Mouse (Mus musculus): Measurements from ENCODE around the gene Blvrb.

DNA sequence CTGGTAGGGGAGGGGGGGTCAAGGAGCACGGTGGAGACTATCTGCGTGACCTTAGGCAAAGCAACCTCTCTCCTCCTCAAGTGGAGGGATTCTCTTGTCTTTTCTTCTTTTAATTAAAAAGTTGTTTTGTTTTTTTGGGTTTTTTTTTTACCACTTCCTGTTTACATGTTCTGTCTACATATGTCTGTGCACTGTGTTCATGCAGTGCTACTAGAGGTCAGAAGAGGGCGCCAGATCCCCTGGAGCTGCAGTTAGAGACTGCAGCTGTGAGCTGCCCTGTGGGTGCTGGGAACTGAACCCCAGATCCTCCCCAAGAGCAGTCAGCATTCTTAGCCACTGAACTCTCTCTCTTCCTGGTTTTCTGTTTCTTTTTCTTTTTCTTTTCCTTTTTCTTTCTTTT lies 28.7 kb upstream of the Blvrb start:
- TF ChIP-seq CTCF (IDR thresholded peaks at IDR 0.05; ENCODE audit: extremely low read depth, insufficient read depth, low read length) (no peak), POLR2A (IDR thresholded peaks at IDR 0.05; ENCODE audit: extremely low read depth, insufficient read depth, low read length) (no peak)
